Mouse (Mus musculus): Measurements from ENCODE around the gene 1110051M20Rik. TPM values are rescaled to one million over a fixed set of nuclear protein-coding genes. Genes with fewer than 3 reads are reported as not detected.
"Not testable (repeated sequence)": the region's sequence is repeated elsewhere in the genome, so short reads cannot be mapped to it uniquely, and the experiment has no call there.

1110051M20Rik gene
- polyA plus RNA-seq, 1 experiment from 2014 or later = 55.7 TPM

GRCm38 (mm10) chr2:91244557-91245228 lies 199.8 kb downstream of the 1110051M20Rik start:
- no peak overlapping the region for H3K4me2 ChIP-seq (ENCODE audit: low read length)
- no peak for TF ChIP-seq CTCF (IDR thresholded peaks at IDR 0.05; ENCODE audit: low read depth)
- no peak overlapping the region for H3K4me3 ChIP-seq (replicated peaks; ENCODE audit: low read depth, low read length)
- H3K4me1 ChIP-seq (replicated peaks; ENCODE audit: insufficient read depth, low read length) = no peaks in the 10 kb centered on the region
- 79% methylated on average over 5 of the region's 5 CpGs for WGBS
- ATAC-seq (replicated peaks; ENCODE audit: low FRiP score, low read depth) (no peak), DNase-seq (ENCODE audit: low spot score) (no peak)
- no peaks in the 10 kb centered on the region for H3K27me3 ChIP-seq (ENCODE audit: insufficient read depth, low read length)
- H3K27ac ChIP-seq = no peak overlapping the region
- H3K36me3 ChIP-seq (ENCODE audit: insufficient read depth, low read length) = no peaks in the 10 kb centered on the region
- no peak overlapping the region for H3K9ac ChIP-seq (ENCODE audit: low read depth, low read length)
- no peaks in the 10 kb centered on the region for H3K9me3 ChIP-seq (replicated peaks; ENCODE audit: low read length)

- no peak overlapping the region for H3K4me2 ChIP-seq (ENCODE audit: low read length)
- WGBS = 62% methylated on average over 3 of the region's 3 CpGs
These were observed 201.1 kb downstream of the 1110051M20Rik start for GRCm38 (mm10) chr2:91243416-91243815.

GRCm38 (mm10) chr2:91242547-91242946 lies 202.0 kb downstream of the 1110051M20Rik start:
- H3K27ac ChIP-seq = no peak overlapping the region
- no peak overlapping the region for H3K9ac ChIP-seq (ENCODE audit: low read depth, low read length)
- no peaks in the 10 kb centered on the region for H3K4me1 ChIP-seq (replicated peaks; ENCODE audit: insufficient read depth, low read length)
- H3K4me2 ChIP-seq (ENCODE audit: low read length) = no peak overlapping the region
- DNase-seq (ENCODE audit: low spot score) = no peak
- no peaks in the 10 kb centered on the region for H3K9me3 ChIP-seq (replicated peaks; ENCODE audit: low read length)
- H3K36me3 ChIP-seq (ENCODE audit: insufficient read depth, low read length) = no peaks in the 10 kb centered on the region
- ATAC-seq (replicated peaks; ENCODE audit: low FRiP score, low read depth) = no peak
- no peaks in the 10 kb centered on the region for H3K27me3 ChIP-seq (ENCODE audit: insufficient read depth, low read length)
- no peak overlapping the region for H3K4me3 ChIP-seq (replicated peaks; ENCODE audit: low read depth, low read length)
- TF ChIP-seq CTCF (IDR thresholded peaks at IDR 0.05; ENCODE audit: low read depth) = no peak
- 68% methylated on average over 5 of the region's 5 CpGs for WGBS

More at GRCm38 (mm10) chr2:91243416-91243815, 201.1 kb downstream of the 1110051M20Rik start:
- ATAC-seq (replicated peaks; ENCODE audit: low FRiP score, low read depth) = no peak
- Histone ChIP-seq H3K27me3 (ENCODE audit: insufficient read depth, low read length) (no peaks in the 10 kb centered on the region), H3K9me3 (replicated peaks; ENCODE audit: low read length) (no peaks in the 10 kb centered on the region), H3K4me1 (replicated peaks; ENCODE audit: insufficient read depth, low read length) (no peaks in the 10 kb centered on the region), H3K9ac (ENCODE audit: low read depth, low read length) (no peak overlapping the region), H3K36me3 (ENCODE audit: insufficient read depth, low read length) (no peaks in the 10 kb centered on the region), H3K4me3 (replicated peaks; ENCODE audit: low read depth, low read length) (no peak overlapping the region), H3K27ac (no peak overlapping the region)
- no peak for DNase-seq (ENCODE audit: low spot score)
- no peak for TF ChIP-seq CTCF (IDR thresholded peaks at IDR 0.05; ENCODE audit: low read depth)

- TF ChIP-seq CTCF (IDR thresholded peaks at IDR 0.05; ENCODE audit: low read depth) = peak; percentile 61
- not testable (repeated sequence) for H3K36me3 ChIP-seq (ENCODE audit: insufficient read depth, low read length); H3K9me3 ChIP-seq (replicated peaks; ENCODE audit: low read length); H3K4me1 ChIP-seq (replicated peaks; ENCODE audit: insufficient read depth, low read length); H3K27me3 ChIP-seq (ENCODE audit: insufficient read depth, low read length); H3K9ac ChIP-seq (ENCODE audit: low read depth, low read length)
- Histone ChIP-seq H3K4me3 (replicated peaks; ENCODE audit: low read depth, low read length) (peak overlapping the region; percentile 62), H3K27ac (peak overlapping the region; percentile 85), H3K4me2 (ENCODE audit: low read length) (peak overlapping the region; percentile 91)
- WGBS = 21% methylated on average over 4 of the region's 4 CpGs
- peak; percentile 57 for DNase-seq (ENCODE audit: low spot score)
- ATAC-seq (replicated peaks; ENCODE audit: low FRiP score, low read depth) = 0 out of 2 replicates have a peak, but pooled peaks have one; percentile 6
These were observed 206.9 kb downstream of the 1110051M20Rik start for GRCm38 (mm10) chr2:91237511-91238080.

GRCm38 (mm10) chr2:91236601-91237510 lies 207.6 kb downstream of the 1110051M20Rik start, which contains the start of gene Ddb2:
TSS of gene Ddb2 (minus strand) at chr2:91236982.
- peak within 1 kb of the TSS; percentile 62 for H3K4me3 ChIP-seq (replicated peaks; ENCODE audit: low read depth, low read length)
- H3K36me3 ChIP-seq (ENCODE audit: insufficient read depth, low read length) = no peaks in the 10 kb centered on the region
- no peaks in the 10 kb centered on the region for H3K9me3 ChIP-seq (replicated peaks; ENCODE audit: low read length)
- WGBS = under 1% methylated on average over 48 of the region's 48 CpGs
- no peaks in the 10 kb centered on the region for H3K27me3 ChIP-seq (ENCODE audit: insufficient read depth, low read length)
- peak within 1 kb of the TSS; percentile 91 for H3K4me2 ChIP-seq (ENCODE audit: low read length)
- ATAC-seq (replicated peaks; ENCODE audit: low FRiP score, low read depth) = peak; percentile 98
- TF ChIP-seq CTCF (IDR thresholded peaks at IDR 0.05; ENCODE audit: low read depth) = no peak
- peak within 1 kb of the TSS; percentile 72 for H3K9ac ChIP-seq (ENCODE audit: low read depth, low read length)
- peak within 1 kb of the TSS; percentile 85 for H3K27ac ChIP-seq
- peak; percentile 98 for DNase-seq (ENCODE audit: low spot score)
- no peaks in the 10 kb centered on the region for H3K4me1 ChIP-seq (replicated peaks; ENCODE audit: insufficient read depth, low read length)

GRCm38 (mm10) chr2:91229735-91230134 lies 214.8 kb downstream of the 1110051M20Rik start:
- no peak for DNase-seq (ENCODE audit: low spot score)
- TF ChIP-seq CTCF (IDR thresholded peaks at IDR 0.05; ENCODE audit: low read depth) = no peak
- Histone ChIP-seq H3K4me2 (ENCODE audit: low read length) (no peak overlapping the region), H3K4me3 (replicated peaks; ENCODE audit: low read depth, low read length) (no peak overlapping the region), H3K27me3 (ENCODE audit: insufficient read depth, low read length) (no peaks in the 10 kb centered on the region), H3K9ac (ENCODE audit: low read depth, low read length) (no peak overlapping the region), H3K9me3 (replicated peaks; ENCODE audit: low read length) (no peaks in the 10 kb centered on the region), H3K36me3 (ENCODE audit: insufficient read depth, low read length) (no peaks in the 10 kb centered on the region), H3K27ac (no peak overlapping the region), H3K4me1 (replicated peaks; ENCODE audit: insufficient read depth, low read length) (no peaks in the 10 kb centered on the region)
- no peak for ATAC-seq (replicated peaks; ENCODE audit: low FRiP score, low read depth)
- 78% methylated on average over 2 of the region's 2 CpGs for WGBS

Small RNA genes lying within 50 kb of the gene (microRNA-seq; reads per million reads assigned to microRNA genes)
- not detected for gene Gm22071

Other genes starting within 250 kb of the 1110051M20Rik start
- 4.1 and 4.4 TPM in 2 replicates for gene Nr1h3, start 241.9 kb downstream of the 1110051M20Rik start, polyA plus RNA-seq (2015; fragmentation: Nextera tagmentation; extraction: Ambion mirVana)
- 22.4 and 22.5 TPM in 2 replicates for gene Acp2, start 241.8 kb downstream of the 1110051M20Rik start, polyA plus RNA-seq (2015; fragmentation: Nextera tagmentation; extraction: Ambion mirVana)
- 13.6 and 15.5 TPM in 2 replicates for gene Ddb2, start 207.7 kb downstream of the 1110051M20Rik start, polyA plus RNA-seq (2015; fragmentation: Nextera tagmentation; extraction: Ambion mirVana)
- 32.7 and 36.8 TPM in 2 replicates for gene Pacsin3, start 188.8 kb downstream of the 1110051M20Rik start, polyA plus RNA-seq (2015; fragmentation: Nextera tagmentation; extraction: Ambion mirVana)
- gene Arfgap2, start 179.7 kb downstream of the 1110051M20Rik start, polyA plus RNA-seq (2015; fragmentation: Nextera tagmentation; extraction: Ambion mirVana) = 66.6 and 73.9 TPM in 2 replicates
- 5.9 and 7.0 TPM in 2 replicates for gene Lrp4, start 12.8 kb upstream of the 1110051M20Rik start, polyA plus RNA-seq (2015; fragmentation: Nextera tagmentation; extraction: Ambion mirVana)
- 44.0 and 50.8 TPM in 2 replicates for gene Ckap5, start 82.1 kb upstream of the 1110051M20Rik start, polyA plus RNA-seq (2015; fragmentation: Nextera tagmentation; extraction: Ambion mirVana)
- 0.05 and 0.40 TPM in 2 replicates for gene F2, start 191.7 kb upstream of the 1110051M20Rik start, polyA plus RNA-seq (2015; fragmentation: Nextera tagmentation; extraction: Ambion mirVana)
- 4.6 and 5.3 TPM in 2 replicates for gene Zfp408, start 205.1 kb upstream of the 1110051M20Rik start, polyA plus RNA-seq (2015; fragmentation: Nextera tagmentation; extraction: Ambion mirVana)
- gene Arhgap1, start 205.2 kb upstream of the 1110051M20Rik start, polyA plus RNA-seq (2015; fragmentation: Nextera tagmentation; extraction: Ambion mirVana) = 111 and 114 TPM in 2 replicates

Data from kidney, postnatal 0 days (tissue).